Mouse (Mus musculus): ENCODE measurements at regions not wholly inside any gene's neighbourhood (a gene's known extent, or its start where the extent isn't known, plus 50 kb on each side); places are given as distances from the start of the nearest gene placed in this dataset.

DNA sequence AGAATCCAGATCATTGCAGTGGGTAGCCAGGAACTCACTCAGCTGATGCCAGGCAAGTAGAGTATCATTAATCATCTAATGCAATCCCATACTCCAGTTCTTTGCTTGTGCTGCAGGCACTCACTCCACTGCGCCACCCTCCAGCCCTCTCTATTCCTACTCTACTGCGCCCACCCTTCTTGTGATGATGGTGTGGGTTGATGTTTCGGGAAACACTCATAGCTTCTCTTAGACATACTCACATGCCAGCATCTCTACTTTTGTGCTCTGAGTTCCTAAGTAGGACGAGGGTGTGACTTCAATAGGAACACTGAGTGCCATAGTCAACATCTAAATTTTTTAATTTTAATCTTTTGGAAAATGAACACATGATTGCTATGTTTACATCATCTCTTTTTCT is 57.7 kb upstream of the Rgma start:
- TF ChIP-seq EP300 (optimal IDR thresholded peaks at IDR 0.05) (no peak), CTCF (IDR thresholded peaks at IDR 0.05; ENCODE audit: low read depth) (no peak)
